Mouse (Mus musculus) bone marrow macrophage, adult 2 months (primary cell): ENCODE measurements around the gene Atp9a. TPM values are rescaled to one million over a fixed set of nuclear protein-coding genes. Genes with fewer than 3 reads are reported as not detected.
A peak's percentile ranks its signal among the peaks of the same experiment; 100 is the strongest.

ENCODE experiments used
- H3K27ac ChIP-seq: 2 replicates; pipeline ENCODE4 v1.5.1; 2012; ENCODE audit warnings: low read depth, low read length; ENCODE audit not compliant: insufficient read depth
- H3K4me1 ChIP-seq: 2 replicates; pipeline ENCODE4 v1.6.1; 2012; ENCODE audit warnings: low read length; ENCODE audit not compliant: control insufficient read depth, insufficient read depth
- H3K4me3 ChIP-seq: 2 replicates; pipeline ENCODE4 v1.5.1; 2012; ENCODE audit warnings: mild to moderate bottlenecking, low read length, moderate library complexity; ENCODE audit not compliant: insufficient read depth
- CTCF ChIP-seq: IDR thresholded peaks from 2 replicates; pipeline ENCODE4 v1.5.1; 2012; ENCODE audit warnings: low read depth, mild to moderate bottlenecking, low read length, moderate library complexity
- POLR2A ChIP-seq: IDR thresholded peaks from 2 replicates; pipeline ENCODE4 v1.6.1; 2012; ENCODE audit warnings: mild to moderate bottlenecking, low read depth, low read length, borderline replicate concordance
- polyA plus RNA-seq: library from polyadenylated mRNA; stranded (reverse); fragments of >200 nt; gene quantifications from 2 replicates; pipeline ENCODE4 v1.2.4, GENCODE M21; 2012; ENCODE audit not compliant: missing spikeins, insufficient read depth, insufficient read length

Atp9a gene
- polyA plus RNA-seq, 1 experiment = 1.2 TPM

DNA sequence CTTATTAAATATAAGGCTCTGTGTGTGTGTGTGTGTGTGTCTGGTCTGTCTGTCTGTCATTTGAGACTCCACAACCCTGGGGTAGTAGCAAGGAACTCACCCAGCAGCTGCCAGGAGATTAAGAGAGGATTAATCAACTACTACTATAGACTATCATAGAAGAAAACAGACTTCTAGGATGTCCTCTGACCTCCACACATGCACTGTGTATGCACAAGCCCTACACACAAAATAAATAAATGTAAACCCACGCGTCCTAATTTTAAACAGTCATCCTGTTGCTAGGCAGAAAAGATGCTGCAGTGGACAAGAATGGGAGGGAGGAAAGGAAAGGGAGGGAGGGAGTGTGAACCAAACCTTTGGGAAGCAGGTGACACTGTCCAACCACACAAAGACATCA is 23.9 kb downstream of the Atp9a start:
- no peak overlapping the region for H3K27ac ChIP-seq
- H3K4me3 ChIP-seq = no peak overlapping the region
- TF ChIP-seq POLR2A (no peak), CTCF (no peak)
- H3K4me1 ChIP-seq = no peaks in the 10 kb centered on the region

- Histone ChIP-seq H3K4me1 (no peaks in the 10 kb centered on the region), H3K27ac (no peak overlapping the region), H3K4me3 (no peak overlapping the region)
- TF ChIP-seq CTCF (no peak), POLR2A (no peak)
Observed at GRCm38 (mm10) chr2:168712199-168713176, 29.7 kb downstream of the Atp9a start.

DNA sequence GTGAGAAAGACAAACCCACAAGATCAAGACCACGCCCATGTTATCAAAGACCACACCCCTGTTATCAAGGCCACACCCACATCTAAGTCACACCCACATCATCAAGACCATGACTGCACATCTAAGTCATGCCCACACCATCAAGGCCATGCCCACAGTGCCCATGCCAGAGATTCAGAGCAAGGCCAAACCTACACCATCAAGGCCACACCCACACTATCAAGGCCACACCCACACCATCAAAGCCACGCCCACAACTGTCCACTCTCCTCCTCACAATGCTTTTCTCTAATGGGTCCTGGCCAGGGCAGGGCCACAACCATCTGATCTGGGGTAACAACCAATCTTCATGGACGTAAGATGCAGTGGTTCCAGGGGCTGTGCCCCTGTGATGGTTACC is 31.2 kb downstream of the Atp9a start:
- Histone ChIP-seq H3K27ac (no peak overlapping the region), H3K4me3 (no peak overlapping the region), H3K4me1 (no peaks in the 10 kb centered on the region)
- TF ChIP-seq POLR2A (no peak), CTCF (no peak)

- no peak for TF ChIP-seq CTCF
- TF ChIP-seq POLR2A = no peak
- Histone ChIP-seq H3K4me3 (no peak overlapping the region), H3K27ac (no peak overlapping the region), H3K4me1 (no peaks in the 10 kb centered on the region)
Observed at GRCm38 (mm10) chr2:168707766-168708165, 34.4 kb downstream of the Atp9a start.

DNA sequence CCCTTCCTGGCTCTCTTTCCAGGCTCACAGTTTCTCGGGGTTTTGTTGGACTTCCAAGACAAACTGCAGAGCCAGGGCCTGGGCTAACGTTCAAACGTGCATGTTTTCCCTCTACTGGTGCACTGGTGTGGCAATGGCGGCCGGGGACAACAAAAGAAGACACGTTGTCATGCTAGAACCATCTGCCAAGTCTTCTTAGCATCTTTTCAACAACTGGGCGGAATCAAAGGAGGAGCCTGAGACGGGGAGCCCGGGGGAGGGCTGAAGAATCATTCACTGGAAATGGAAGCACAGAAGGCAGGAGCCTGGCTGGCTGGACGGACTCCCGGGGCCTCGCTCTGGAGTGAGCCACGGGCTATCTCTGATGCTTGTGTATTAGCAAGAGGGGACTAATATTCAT is 39.9 kb downstream of the Atp9a start:
- Histone ChIP-seq H3K4me1 (no peaks in the 10 kb centered on the region), H3K4me3 (no peak overlapping the region), H3K27ac (no peak overlapping the region)
- TF ChIP-seq POLR2A (no peak), CTCF (no peak)

DNA sequence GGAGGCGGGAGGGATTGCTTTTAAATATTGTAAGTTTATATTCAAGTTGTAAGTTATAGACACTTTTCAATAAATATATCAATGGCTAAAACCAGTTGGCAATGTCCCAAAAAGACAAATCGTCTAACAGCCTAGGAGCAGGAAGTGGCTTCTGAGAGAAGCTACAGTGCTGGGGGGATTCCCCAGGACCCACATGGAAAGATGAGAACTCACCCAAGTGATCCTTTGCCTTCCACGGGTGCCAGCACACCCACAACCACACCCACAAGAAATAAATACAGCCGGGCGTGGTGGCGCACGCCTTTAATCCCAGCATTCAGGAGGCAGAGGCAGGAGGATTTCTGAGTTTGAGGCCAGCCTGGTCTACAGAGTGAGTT is 47.2 kb downstream of the Atp9a start:
- TF ChIP-seq POLR2A = no peak
- TF ChIP-seq CTCF = no peak
- H3K4me1 ChIP-seq = no peaks in the 10 kb centered on the region
- no peak overlapping the region for H3K27ac ChIP-seq
- H3K4me3 ChIP-seq = no peak overlapping the region

GRCm38 (mm10) chr2:168694379-168695026 is 47.7 kb downstream of the Atp9a start:
- Histone ChIP-seq H3K27ac (no peak overlapping the region), H3K4me3 (no peak overlapping the region), H3K4me1 (no peaks in the 10 kb centered on the region)
- TF ChIP-seq CTCF (no peak), POLR2A (no peak)

GRCm38 (mm10) chr2:168691774-168692173 is 50.4 kb downstream of the Atp9a start:
- Histone ChIP-seq H3K27ac (no peak overlapping the region), H3K4me1 (no peaks in the 10 kb centered on the region), H3K4me3 (no peak overlapping the region)
- TF ChIP-seq POLR2A (no peak), CTCF (peak; percentile 64)

- Histone ChIP-seq H3K4me1 (no peaks in the 10 kb centered on the region), H3K4me3 (no peak overlapping the region), H3K27ac (no peak overlapping the region)
- TF ChIP-seq CTCF = no peak
- no peak for TF ChIP-seq POLR2A
Observed at GRCm38 (mm10) chr2:168687326-168687725, 54.9 kb downstream of the Atp9a start.

GRCm38 (mm10) chr2:168685909-168686308 is 56.3 kb downstream of the Atp9a start:
- TF ChIP-seq CTCF (no peak), POLR2A (no peak)
- no peaks in the 10 kb centered on the region for H3K4me1 ChIP-seq
- no peak overlapping the region for H3K27ac ChIP-seq
- no peak overlapping the region for H3K4me3 ChIP-seq
